Mouse (Mus musculus) heart, adult 2 months (tissue): Measurements from ENCODE around the gene Adh1.

Source experiments
- CTCF ChIP-seq: fragments of 200-600 bp; IDR thresholded peaks from 2 replicates; pipeline ENCODE4 v1.8.1; 2022; ENCODE audit warnings: antibody characterized with exemption, mild to moderate bottlenecking, moderate library complexity
- EP300 ChIP-seq: fragments of 200-500 bp; IDR thresholded peaks from 2 replicates; pipeline ENCODE4 v1.6.1; 2011; ENCODE audit warnings: low read depth, low read length, control low read depth; ENCODE audit not compliant: insufficient read depth
- POLR2A ChIP-seq: fragments of 200-500 bp; IDR thresholded peaks from 2 replicates; pipeline ENCODE4 v1.6.1; 2011; ENCODE audit warnings: mild to moderate bottlenecking, low read depth, low read length, control low read depth; ENCODE audit not compliant: insufficient read depth

DNA sequence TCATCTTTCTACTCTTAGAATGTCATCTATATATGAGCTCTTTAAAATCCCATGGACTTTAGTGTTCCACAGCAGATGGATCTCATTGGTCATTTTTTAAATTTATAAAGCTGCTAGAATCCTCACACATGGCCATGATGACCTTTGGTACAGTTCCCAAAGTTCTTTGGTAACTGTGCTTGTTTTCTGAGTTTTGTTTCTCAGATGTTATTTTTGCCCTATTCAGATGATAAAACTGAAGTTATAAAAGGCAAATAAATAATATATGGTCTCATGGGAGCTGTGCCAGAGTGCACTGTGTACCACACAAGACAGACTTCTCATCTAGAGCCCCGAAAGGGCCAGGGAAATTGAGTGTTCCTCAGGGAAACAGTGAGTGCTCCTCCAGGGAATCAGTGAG is 31.3 kb upstream of the Adh1 start:
- TF ChIP-seq POLR2A = no peak
- TF ChIP-seq CTCF = no peak
- TF ChIP-seq EP300 = no peak
